Mouse (Mus musculus) intestine, embryonic 15.5 days (tissue): Measurements from ENCODE around the gene Fnip2. TPM values are rescaled to one million over a fixed set of nuclear protein-coding genes. Genes with fewer than 3 reads are reported as not detected.

Source experiments
- ATAC-seq: fragments of 200-750 bp; cut with Nextera tagmentation; 2 replicates; pipeline ENCODE4 v1.8.0; 2017; ENCODE audit warnings: moderate TSS enrichment, moderate library complexity
- H3K27ac ChIP-seq: fragments of 300-500 bp; sonication (generic); 2 replicates; pipeline ENCODE4 v1.5.1; 2015; ENCODE audit warnings: mild to moderate bottlenecking, inconsistent platforms
- H3K27me3 ChIP-seq: fragments of 300-500 bp; sonication (generic); replicated peaks from 2 replicates; pipeline ENCODE4 v1.6.1; 2015; ENCODE audit warnings: inconsistent platforms
- H3K36me3 ChIP-seq: fragments of 300-500 bp; sonication (generic); 2 replicates; pipeline ENCODE4 v1.6.1; 2015; ENCODE audit warnings: inconsistent platforms
- H3K4me1 ChIP-seq: fragments of 300-500 bp; sonication (generic); replicated peaks from 2 replicates; pipeline ENCODE4 v1.6.1; 2015; ENCODE audit warnings: inconsistent platforms
- H3K4me2 ChIP-seq: fragments of 300-500 bp; sonication (generic); replicated peaks from 2 replicates; pipeline ENCODE4 v1.6.1; 2015; ENCODE audit warnings: mild to moderate bottlenecking, inconsistent platforms
- H3K4me3 ChIP-seq: fragments of 300-500 bp; sonication (generic); replicated peaks from 2 replicates; pipeline ENCODE4 v1.5.1; 2015; ENCODE audit warnings: inconsistent platforms
- H3K9ac ChIP-seq: fragments of 300-500 bp; sonication (generic); 2 replicates; pipeline ENCODE4 v1.6.1; 2015; ENCODE audit warnings: inconsistent platforms
- H3K9me3 ChIP-seq: fragments of 300-500 bp; sonication (generic); 2 replicates; pipeline ENCODE4 v1.6.1; 2016; ENCODE audit warnings: inconsistent platforms
- WGBS: fragments of 180-500 bp; shearing (Covaris S2); methylation state at CpG from one replicate; pipeline ENCODE4 v1.1.7; 2015; 5-methylcytosine and 5-hydroxymethylcytosine counted together
- polyA plus RNA-seq: library from polyadenylated mRNA; unstranded; fragments of >200 nt; fragmentation: Nextera tagmentation; extraction: Ambion mirVana; gene quantifications from 2 replicates; pipeline ENCODE4 v1.2.1, GENCODE M21; 2015

Gene Fnip2
- polyA plus RNA-seq, 1 experiment from 2014 or later = 3.3 TPM

- 75% methylated on average over 17 of the region's 17 CpGs for WGBS
- Histone ChIP-seq H3K4me3 (no peak overlapping the region), H3K27me3 (no peaks in the 10 kb centered on the region), H3K4me2 (no peak overlapping the region), H3K36me3 (no peaks in the 10 kb centered on the region), H3K9me3 (no peaks in the 10 kb centered on the region), H3K9ac (no peak overlapping the region), H3K4me1 (peaks cover 17% of the 10 kb centered on the region), H3K27ac (no peak overlapping the region)
- ATAC-seq = no peak
Measured at GRCm38 (mm10) chr3:79517884-79518591, 49.6 kb downstream of the Fnip2 start.

DNA sequence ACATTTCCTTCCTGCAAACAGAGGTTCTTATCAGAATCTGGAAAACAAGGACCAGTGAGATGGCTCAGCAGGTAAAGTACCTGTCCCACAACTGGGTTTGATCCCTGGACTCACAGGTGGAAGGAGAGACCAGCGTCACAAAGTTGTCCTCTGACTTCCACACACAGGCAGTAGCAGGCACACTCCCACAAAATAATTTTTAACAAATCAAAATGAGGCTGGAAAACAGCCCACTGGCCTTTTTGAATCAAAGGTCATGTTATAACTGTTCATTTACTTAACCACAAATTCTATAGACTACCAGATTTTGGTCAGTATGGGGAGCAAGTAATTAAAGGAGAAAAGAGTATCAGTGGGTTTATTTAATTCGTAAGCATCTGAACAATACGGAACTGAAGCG lies 50.6 kb downstream of the Fnip2 start:
- Histone ChIP-seq H3K36me3 (no peaks in the 10 kb centered on the region), H3K4me3 (no peak overlapping the region), H3K4me1 (peaks cover 17% of the 10 kb centered on the region), H3K4me2 (no peak overlapping the region), H3K9ac (no peak overlapping the region), H3K9me3 (no peaks in the 10 kb centered on the region), H3K27me3 (no peaks in the 10 kb centered on the region), H3K27ac (no peak overlapping the region)
- ATAC-seq = no peak
- 89% methylated on average over 4 of the region's 4 CpGs for WGBS

- no peaks in the 10 kb centered on the region for H3K27me3 ChIP-seq
- 0 out of 2 replicates have a peak overlapping the region, but pooled peaks have one; percentile 6 for H3K4me2 ChIP-seq
- H3K9me3 ChIP-seq = no peaks in the 10 kb centered on the region
- 67% methylated on average over 14 of the region's 14 CpGs for WGBS
- no peaks in the 10 kb centered on the region for H3K36me3 ChIP-seq
- H3K27ac ChIP-seq = no peak overlapping the region
- H3K4me3 ChIP-seq = no peak overlapping the region
- ATAC-seq = peak; percentile 29
- H3K4me1 ChIP-seq = peaks cover 17% of the 10 kb centered on the region
- no peak overlapping the region for H3K9ac ChIP-seq
Measured at GRCm38 (mm10) chr3:79516099-79516920, 51.3 kb downstream of the Fnip2 start.

DNA sequence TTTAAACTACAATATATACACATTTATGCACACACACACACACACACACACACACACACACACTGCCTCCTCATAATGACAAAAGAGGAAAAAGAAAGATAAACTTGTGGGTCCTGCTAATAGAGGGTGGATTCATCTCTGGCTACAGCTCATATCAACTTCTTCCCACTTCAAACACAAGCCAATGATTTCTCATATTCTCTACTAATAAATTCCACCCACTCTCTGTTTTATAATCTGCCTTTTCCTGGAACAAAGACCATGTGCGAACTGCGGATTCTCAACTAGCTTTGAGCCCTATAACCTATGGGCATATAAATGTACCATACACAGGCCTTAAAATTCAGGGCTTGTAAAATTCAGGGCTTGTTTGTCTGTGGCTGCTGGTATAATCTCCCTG lies 53.3 kb downstream of the Fnip2 start:
- no peak overlapping the region for H3K4me2 ChIP-seq
- no peak for ATAC-seq
- peaks cover 10% of the 10 kb centered on the region for H3K4me1 ChIP-seq
- 86% methylated on average over 2 of the region's 2 CpGs for WGBS
- H3K27ac ChIP-seq = no peak overlapping the region
- no peaks in the 10 kb centered on the region for H3K27me3 ChIP-seq
- H3K4me3 ChIP-seq = no peak overlapping the region
- H3K9me3 ChIP-seq = no peaks in the 10 kb centered on the region
- H3K9ac ChIP-seq = no peak overlapping the region
- H3K36me3 ChIP-seq = no peaks in the 10 kb centered on the region

- no peaks in the 10 kb centered on the region for H3K4me1 ChIP-seq
- no peak overlapping the region for H3K4me3 ChIP-seq
- H3K9ac ChIP-seq = no peak overlapping the region
- WGBS = 84% methylated on average over 2 of the region's 2 CpGs
- H3K9me3 ChIP-seq = no peaks in the 10 kb centered on the region
- no peaks in the 10 kb centered on the region for H3K27me3 ChIP-seq
- no peak overlapping the region for H3K4me2 ChIP-seq
- H3K27ac ChIP-seq = no peak overlapping the region
- no peaks in the 10 kb centered on the region; the same call in 1 of the 2 replicates for H3K36me3 ChIP-seq
- no peak for ATAC-seq
Measured at GRCm38 (mm10) chr3:79501166-79501728, 66.3 kb downstream of the Fnip2 start.

- no peak for ATAC-seq
- Histone ChIP-seq H3K36me3 (no peaks in the 10 kb centered on the region; the same call in 1 of the 2 replicates), H3K27ac (no peak overlapping the region), H3K4me2 (no peak overlapping the region), H3K4me3 (no peak overlapping the region), H3K4me1 (no peaks in the 10 kb centered on the region), H3K9me3 (no peaks in the 10 kb centered on the region), H3K27me3 (no peaks in the 10 kb centered on the region), H3K9ac (no peak overlapping the region)
- WGBS = 77% methylated on average over 10 of the region's 10 CpGs
Measured at GRCm38 (mm10) chr3:79500279-79500678, 67.3 kb downstream of the Fnip2 start.

GRCm38 (mm10) chr3:79496668-79497067 lies 70.9 kb downstream of the Fnip2 start:
- no peak overlapping the region for H3K27ac ChIP-seq
- H3K36me3 ChIP-seq = no peaks in the 10 kb centered on the region; the same call in 1 of the 2 replicates
- no peaks in the 10 kb centered on the region for H3K27me3 ChIP-seq
- no peaks in the 10 kb centered on the region for H3K4me1 ChIP-seq
- no peak overlapping the region for H3K9ac ChIP-seq
- WGBS = 82% methylated on average over 6 of the region's 6 CpGs
- H3K4me2 ChIP-seq = no peak overlapping the region
- no peaks in the 10 kb centered on the region for H3K9me3 ChIP-seq
- H3K4me3 ChIP-seq = no peak overlapping the region
- ATAC-seq = no peak

DNA sequence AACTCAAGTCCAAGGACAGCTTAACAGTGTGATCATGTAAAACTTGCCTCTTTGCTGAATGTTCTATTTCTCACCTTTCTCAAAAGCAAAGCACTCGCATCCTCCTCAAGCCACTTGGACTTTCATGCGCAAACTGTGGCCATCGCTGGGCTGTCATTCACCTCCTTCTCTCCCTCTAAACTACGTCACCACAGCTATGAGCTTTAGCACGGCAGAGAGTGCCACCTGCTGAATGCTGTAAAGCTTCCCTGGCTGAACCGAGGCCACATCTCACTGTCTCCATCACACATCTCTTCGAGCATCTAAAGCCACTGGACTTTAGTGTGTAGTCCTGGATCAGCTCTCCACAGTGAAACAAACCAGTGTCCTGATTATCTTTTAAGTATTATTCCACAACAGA lies 72.4 kb downstream of the Fnip2 start:
- no peak for ATAC-seq
- H3K27ac ChIP-seq = no peak overlapping the region
- no peaks in the 10 kb centered on the region for H3K27me3 ChIP-seq
- WGBS = 80% methylated on average over 7 of the region's 7 CpGs
- H3K36me3 ChIP-seq = no peaks in the 10 kb centered on the region; the same call in 1 of the 2 replicates
- no peaks in the 10 kb centered on the region for H3K9me3 ChIP-seq
- H3K9ac ChIP-seq = no peak overlapping the region
- H3K4me1 ChIP-seq = no peaks in the 10 kb centered on the region
- H3K4me2 ChIP-seq = no peak overlapping the region
- no peak overlapping the region for H3K4me3 ChIP-seq

DNA sequence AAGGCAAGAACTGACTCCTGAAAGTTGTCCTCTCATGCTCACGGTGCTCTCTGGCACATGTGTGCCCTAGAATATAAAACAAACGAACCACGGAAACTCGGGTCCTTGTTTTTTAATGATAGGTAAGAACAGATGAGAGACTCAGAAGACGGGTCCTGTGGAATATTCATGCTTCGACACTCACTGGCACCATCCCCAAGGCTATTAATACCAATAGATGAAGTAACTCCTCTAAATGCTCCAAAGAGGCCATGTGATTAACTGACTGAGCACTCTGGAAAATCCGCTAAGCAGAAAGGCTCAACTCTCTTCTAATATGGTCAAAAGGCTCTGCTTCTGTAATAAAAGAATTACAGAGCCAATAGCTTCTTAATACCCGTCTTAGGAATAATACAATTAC lies 73.6 kb downstream of the Fnip2 start:
- no peak overlapping the region for H3K27ac ChIP-seq
- H3K9ac ChIP-seq = no peak overlapping the region
- WGBS = 88% methylated on average over 8 of the region's 8 CpGs
- no peak for ATAC-seq
- H3K4me1 ChIP-seq = no peaks in the 10 kb centered on the region
- H3K4me2 ChIP-seq = no peak overlapping the region
- no peaks in the 10 kb centered on the region for H3K9me3 ChIP-seq
- H3K4me3 ChIP-seq = no peak overlapping the region
- peaks cover 1% of the 10 kb centered on the region; the same call in 1 of the 2 replicates for H3K36me3 ChIP-seq
- H3K27me3 ChIP-seq = no peaks in the 10 kb centered on the region

GRCm38 (mm10) chr3:79493064-79493463 lies 74.5 kb downstream of the Fnip2 start:
- H3K4me3 ChIP-seq = no peak overlapping the region
- no peak overlapping the region for H3K27ac ChIP-seq
- no peaks in the 10 kb centered on the region for H3K9me3 ChIP-seq
- WGBS = 96% methylated on average over 10 of the region's 10 CpGs
- peaks cover 4% of the 10 kb centered on the region for H3K36me3 ChIP-seq
- ATAC-seq = no peak
- no peak overlapping the region for H3K4me2 ChIP-seq
- no peaks in the 10 kb centered on the region for H3K4me1 ChIP-seq
- no peak overlapping the region for H3K9ac ChIP-seq
- no peaks in the 10 kb centered on the region for H3K27me3 ChIP-seq

GRCm38 (mm10) chr3:79491614-79492013 lies 76.0 kb downstream of the Fnip2 start:
- Histone ChIP-seq H3K9ac (no peak overlapping the region), H3K27me3 (no peaks in the 10 kb centered on the region), H3K4me2 (no peak overlapping the region), H3K36me3 (peaks cover 7% of the 10 kb centered on the region), H3K4me3 (no peak overlapping the region), H3K9me3 (no peaks in the 10 kb centered on the region), H3K27ac (no peak overlapping the region), H3K4me1 (no peaks in the 10 kb centered on the region)
- WGBS = 64% methylated on average over 3 of the region's 3 CpGs
- ATAC-seq = no peak

GRCm38 (mm10) chr3:79490102-79490501 lies 77.5 kb downstream of the Fnip2 start:
- Histone ChIP-seq H3K36me3 (peaks cover 7% of the 10 kb centered on the region), H3K27ac (no peak overlapping the region), H3K27me3 (no peaks in the 10 kb centered on the region), H3K4me3 (no peak overlapping the region), H3K9ac (no peak overlapping the region), H3K4me2 (no peak overlapping the region), H3K9me3 (no peaks in the 10 kb centered on the region), H3K4me1 (no peaks in the 10 kb centered on the region)
- WGBS = 77% methylated on average over 5 of the region's 5 CpGs
- ATAC-seq = no peak; the same call in 1 of the 2 replicates
